Mouse (Mus musculus) liver, postnatal 0 days (tissue): ENCODE data around the gene Nsg1.

Experiments used
- CTCF ChIP-seq: sonication (generic); IDR thresholded peaks from 2 replicates; pipeline ENCODE4 v1.5.1; 2016; ENCODE audit warnings: antibody characterized with exemption, low read depth
- EP300 ChIP-seq: IDR thresholded peaks from 2 replicates; pipeline ENCODE4 v1.6.1; 2016; ENCODE audit warnings: antibody characterized with exemption, low read depth, mild to moderate bottlenecking

DNA sequence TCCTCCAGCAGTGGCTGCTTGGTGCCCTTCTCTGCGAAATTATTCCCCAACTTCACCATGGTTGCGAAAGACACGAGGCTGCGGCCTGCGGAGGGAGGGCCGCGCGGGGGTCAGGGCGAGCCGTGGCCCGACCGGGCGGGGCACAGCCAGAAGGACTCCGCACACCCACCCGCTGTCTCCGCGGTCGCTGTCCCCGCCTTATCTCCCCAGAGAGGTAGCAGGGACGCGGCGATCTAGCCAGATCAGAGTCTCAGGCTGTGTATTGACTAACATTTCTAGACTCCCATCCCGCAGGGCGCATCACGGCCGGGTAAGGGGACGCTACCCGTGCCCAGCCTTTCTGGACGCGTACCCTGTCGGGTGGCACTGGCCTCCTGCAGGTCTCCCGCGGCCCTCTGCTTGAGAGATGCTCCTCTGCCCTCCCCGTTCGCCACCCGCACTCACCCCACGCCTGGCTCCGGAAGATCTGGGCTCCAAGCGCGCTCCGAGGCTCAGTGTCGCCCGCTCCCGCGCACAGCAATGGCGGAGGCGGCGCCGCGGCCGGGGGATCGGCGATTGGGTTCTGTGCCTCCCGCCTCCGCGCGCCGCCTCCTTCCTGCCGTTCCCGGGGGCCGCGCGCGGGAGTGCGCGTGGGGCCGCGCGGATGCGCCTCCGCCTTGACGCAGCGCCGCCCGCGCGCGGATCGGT is 617 bp downstream of the Nsg1 start:
- no peak for TF ChIP-seq CTCF
- no peak for TF ChIP-seq EP300
